Mouse (Mus musculus) hindbrain, embryonic 14.5 days (tissue): ENCODE measurements around the gene C5ar1. TPM values are rescaled to one million over a fixed set of nuclear protein-coding genes. Genes with fewer than 3 reads are reported as not detected.
"Not testable (repeated sequence)": the region's sequence is repeated elsewhere in the genome, so short reads cannot be mapped to it uniquely, and the experiment has no call there.

Experiments
- ATAC-seq: fragments of 200-750 bp; cut with Nextera tagmentation; 2 replicates; pipeline ENCODE4 v1.8.0; 2017; ENCODE audit warnings: moderate number of reproducible peaks, mild to moderate bottlenecking, moderate TSS enrichment, moderate library complexity; ENCODE audit not compliant: low FRiP score
- DNase-seq: peaks from one replicate; pipeline ENCODE4 v3.0.0-alpha.2; 2015; ENCODE audit warnings: low spot score
- H3K27ac ChIP-seq: fragments of 300-500 bp; sonication (generic); 2 replicates; pipeline ENCODE4 v1.5.1; 2014; ENCODE audit warnings: mild to moderate bottlenecking, moderate library complexity
- H3K27me3 ChIP-seq: fragments of 300-500 bp; sonication (generic); 2 replicates; pipeline ENCODE4 v1.6.1; 2014; ENCODE audit warnings: mild to moderate bottlenecking, low read length, mixed read lengths; ENCODE audit not compliant: control insufficient read depth, insufficient read depth
- H3K36me3 ChIP-seq: fragments of 300-500 bp; sonication (generic); replicated peaks from 2 replicates; pipeline ENCODE4 v1.6.1; 2014; ENCODE audit not compliant: control insufficient read depth, insufficient read depth
- H3K4me1 ChIP-seq: fragments of 300-500 bp; sonication (generic); replicated peaks from 2 replicates; pipeline ENCODE4 v1.6.1; 2014; ENCODE audit warnings: antibody characterized with exemption, low read length, mixed read lengths; ENCODE audit not compliant: control insufficient read depth, insufficient read depth
- H3K4me2 ChIP-seq: fragments of 300-500 bp; sonication (generic); replicated peaks from 2 replicates; pipeline ENCODE4 v1.6.1; 2014; ENCODE audit warnings: mild to moderate bottlenecking, moderate library complexity
- H3K4me3 ChIP-seq: fragments of 300-500 bp; sonication (generic); replicated peaks from 2 replicates; pipeline ENCODE4 v1.5.1; 2014; ENCODE audit warnings: mild to moderate bottlenecking, low read length
- H3K9ac ChIP-seq: fragments of 300-500 bp; sonication (generic); 2 replicates; pipeline ENCODE4 v1.6.1; 2014
- H3K9me3 ChIP-seq: fragments of 300-500 bp; sonication (generic); 2 replicates; pipeline ENCODE4 v1.6.1; 2016; ENCODE audit warnings: low read length; ENCODE audit not compliant: control insufficient read depth
- WGBS: fragments of 180-500 bp; shearing (Covaris S2); extraction: QIAGEN DNeasy Blood & Tissue Kit; methylation state at CpG from one replicate; pipeline ENCODE4 v1.1.7; 2014; 5-methylcytosine and 5-hydroxymethylcytosine counted together
- polyA plus RNA-seq: library from polyadenylated mRNA; unstranded; fragments of >200 nt; fragmentation: Nextera tagmentation; extraction: Ambion mirVana; gene quantifications from 2 replicates; pipeline ENCODE4 v1.2.1, GENCODE M21; 2014

C5ar1 gene
- polyA plus RNA-seq, 1 experiment from 2014 or later: 2.1 TPM

DNA sequence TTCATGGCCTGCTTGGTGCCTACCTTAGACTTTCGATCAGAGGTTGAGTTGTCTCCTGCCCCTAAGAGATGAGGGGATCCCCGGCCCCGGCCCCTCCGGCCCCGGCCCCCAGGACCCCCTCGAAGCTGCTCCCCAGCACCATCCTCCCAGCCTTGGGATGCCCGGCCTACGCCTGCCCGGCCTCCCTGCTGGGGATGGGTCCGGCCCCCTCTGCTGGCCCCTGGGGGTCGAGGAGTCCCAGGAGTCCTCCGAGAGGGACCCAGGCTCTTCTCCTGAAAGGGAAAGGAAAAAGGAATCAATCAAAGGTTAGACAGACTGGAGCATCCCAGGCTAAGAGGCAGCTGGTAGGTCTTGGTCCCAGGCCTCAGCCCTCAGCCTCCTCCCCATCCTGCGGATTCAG, 23.0 kb upstream of the C5ar1 start:
- H3K27me3 ChIP-seq: no peaks in the 10 kb centered on the region
- no peak for DNase-seq
- H3K4me3 ChIP-seq: no peak overlapping the region
- no peaks in the 10 kb centered on the region for H3K9me3 ChIP-seq
- peaks cover 61% of the 10 kb centered on the region for H3K36me3 ChIP-seq
- H3K4me2 ChIP-seq: no peak overlapping the region
- ATAC-seq: no peak
- WGBS: 87% methylated on average over 13 of the region's 13 CpGs
- no peak overlapping the region for H3K9ac ChIP-seq
- H3K4me1 ChIP-seq: peaks cover 8% of the 10 kb centered on the region
- no peak overlapping the region for H3K27ac ChIP-seq

DNA sequence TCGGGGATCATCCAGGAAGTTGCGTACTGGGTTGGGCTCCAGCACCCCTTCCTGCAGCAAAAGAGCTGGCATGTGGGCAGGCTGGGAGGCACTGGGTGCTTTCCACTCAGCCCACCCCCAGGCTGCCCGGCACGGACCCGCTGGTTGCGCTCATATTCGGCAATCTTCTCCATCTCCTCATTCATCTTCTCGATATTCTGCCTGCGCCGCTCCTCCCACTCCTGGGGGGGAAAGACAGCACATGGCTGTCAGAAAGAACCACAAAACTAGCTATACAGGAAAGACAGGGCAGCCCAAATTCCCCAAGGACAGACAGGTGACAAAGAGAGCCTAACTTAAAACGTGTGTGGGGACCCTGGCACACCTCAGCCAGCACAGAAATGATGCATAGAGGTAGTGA, 21.4 kb upstream of the C5ar1 start:
- H3K4me2 ChIP-seq: no peak overlapping the region
- no peak overlapping the region for H3K4me3 ChIP-seq
- 90% methylated on average over 11 of the region's 11 CpGs for WGBS
- H3K27me3 ChIP-seq: no peaks in the 10 kb centered on the region
- H3K9me3 ChIP-seq: no peaks in the 10 kb centered on the region
- no peak overlapping the region for H3K9ac ChIP-seq
- DNase-seq (no peak), ATAC-seq (no peak)
- H3K27ac ChIP-seq: no peak overlapping the region
- H3K4me1 ChIP-seq: peaks cover 6% of the 10 kb centered on the region
- H3K36me3 ChIP-seq: peaks cover 77% of the 10 kb centered on the region

GRCm38 (mm10) chr7:16274922-16275890, 15.9 kb upstream of the C5ar1 start:
- H3K4me2 ChIP-seq: no peak overlapping the region
- no peaks in the 10 kb centered on the region for H3K27me3 ChIP-seq
- H3K4me3 ChIP-seq: no peak overlapping the region
- no peaks in the 10 kb centered on the region for H3K9me3 ChIP-seq
- no peak overlapping the region for H3K9ac ChIP-seq
- peaks cover 47% of the 10 kb centered on the region for H3K36me3 ChIP-seq
- no peak for DNase-seq
- no peak overlapping the region for H3K27ac ChIP-seq
- peaks cover 25% of the 10 kb centered on the region for H3K4me1 ChIP-seq
- no peak for ATAC-seq
- WGBS: 90% methylated on average over 10 of the region's 10 CpGs

GRCm38 (mm10) chr7:16273766-16274140, 14.4 kb upstream of the C5ar1 start:
- Histone ChIP-seq H3K9me3 (no peaks in the 10 kb centered on the region), H3K4me1 (peaks cover 25% of the 10 kb centered on the region), H3K9ac (peak overlapping the region; percentile 92), H3K27ac (peak overlapping the region; percentile 95), H3K4me2 (peak overlapping the region; percentile 87), H3K4me3 (peak overlapping the region; percentile 89), H3K36me3 (peaks cover 35% of the 10 kb centered on the region), H3K27me3 (no peaks in the 10 kb centered on the region)
- 0% methylated on average over 18 of the region's 18 CpGs for WGBS
- DNase-seq (peak; percentile 62), ATAC-seq (peak; percentile 67)

GRCm38 (mm10) chr7:16273081-16273765, 13.9 kb upstream of the C5ar1 start, which contains the start of gene Inafm1:
Inafm1 (minus strand) TSS chr7:16273617.
- Histone ChIP-seq H3K27ac (peak within 1 kb of the TSS; percentile 95), H3K36me3 (peaks cover 33% of the 10 kb centered on the region), H3K4me2 (peak within 1 kb of the TSS; percentile 87), H3K4me1 (peaks cover 25% of the 10 kb centered on the region), H3K27me3 (no peaks in the 10 kb centered on the region), H3K9me3 (no peaks in the 10 kb centered on the region), H3K9ac (peak within 1 kb of the TSS; percentile 92), H3K4me3 (peak within 1 kb of the TSS; percentile 89)
- WGBS: under 1% methylated on average over 46 of the region's 49 CpGs
- ATAC-seq (peak; percentile 86), DNase-seq (peak; percentile 89)

- Histone ChIP-seq H3K4me3 (peak overlapping the region; percentile 89), H3K36me3 (peaks cover 27% of the 10 kb centered on the region), H3K4me2 (peak overlapping the region; percentile 87), H3K4me1 (peaks cover 25% of the 10 kb centered on the region), H3K9me3 (no peaks in the 10 kb centered on the region), H3K9ac (peak overlapping the region; percentile 92), H3K27me3 (no peaks in the 10 kb centered on the region), H3K27ac (peak overlapping the region; percentile 95)
- ATAC-seq: peak; percentile 72
- WGBS: under 1% methylated on average over 42 of the region's 46 CpGs
- DNase-seq: peak; percentile 70
Measured at GRCm38 (mm10) chr7:16272681-16273080, 13.3 kb upstream of the C5ar1 start.

DNA sequence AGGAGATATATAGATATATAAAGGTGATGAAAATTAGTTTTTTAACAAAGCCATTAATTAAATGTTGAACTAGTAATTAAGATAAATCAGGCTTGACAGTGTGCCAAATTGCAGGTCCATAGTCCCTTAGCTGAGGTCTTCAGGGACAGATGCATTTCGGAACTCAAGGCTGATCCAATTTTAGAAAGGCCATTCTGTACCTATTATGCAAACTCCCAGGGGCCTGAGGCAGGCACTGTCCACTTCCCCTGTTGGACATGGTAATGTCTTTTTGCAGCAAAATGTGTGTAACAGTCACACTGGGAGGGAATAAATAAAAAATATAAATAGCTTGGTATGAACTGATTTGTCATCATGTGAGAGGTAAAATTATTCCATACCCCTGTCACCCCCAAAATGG, 11.8 kb upstream of the C5ar1 start:
- Histone ChIP-seq H3K4me3 (peak overlapping the region; percentile 89; the same call in 1 of the 2 replicates), H3K27ac (no peak overlapping the region), H3K27me3 (no peaks in the 10 kb centered on the region), H3K9me3 (no peaks in the 10 kb centered on the region), H3K9ac (peak overlapping the region; percentile 92; the same call in 1 of the 2 replicates), H3K4me1 (peaks cover 25% of the 10 kb centered on the region), H3K36me3 (peaks cover 12% of the 10 kb centered on the region), H3K4me2 (peak overlapping the region; percentile 87)
- DNase-seq (no peak), ATAC-seq (no peak)
- 27% methylated on average over 1 of the region's 1 CpGs for WGBS

DNA sequence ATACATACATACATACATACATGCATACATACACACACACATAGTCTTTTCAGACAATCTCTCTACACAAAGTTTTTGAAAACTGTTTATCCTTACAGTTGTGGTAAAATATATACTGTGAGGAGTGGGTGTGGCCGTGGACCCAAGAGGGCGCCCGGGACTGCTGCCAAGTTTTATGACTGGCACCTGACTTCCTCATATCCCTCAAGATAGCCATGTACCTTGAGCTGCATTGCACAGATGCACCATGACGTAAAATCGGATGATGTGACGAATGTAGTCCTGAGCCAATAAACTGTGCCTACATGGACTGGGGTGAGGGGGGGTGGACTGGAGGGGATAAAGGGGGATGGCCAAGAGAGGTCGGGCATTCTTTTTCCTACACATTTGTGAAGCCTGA, 7.3 kb upstream of the C5ar1 start:
- DNase-seq, H3K4me3 ChIP-seq, H3K4me2 ChIP-seq, H3K27ac ChIP-seq, ATAC-seq, H3K27me3 ChIP-seq, H3K9me3 ChIP-seq, H3K36me3 ChIP-seq, H3K9ac ChIP-seq: not testable (repeated sequence)
- 91% methylated on average over 7 of the region's 7 CpGs for WGBS
- H3K4me1 ChIP-seq: peaks cover 12% of the 10 kb centered on the region

- Histone ChIP-seq H3K27me3 (no peaks in the 10 kb centered on the region), H3K4me1 (0 out of 2 replicates have a peak, but pooled peaks cover 6% of the 10 kb centered on the region), H3K36me3 (no peaks in the 10 kb centered on the region), H3K9me3 (peaks cover 8% of the 10 kb centered on the region; the same call in 1 of the 2 replicates), H3K4me3 (no peak overlapping the region), H3K27ac (no peak overlapping the region), H3K9ac (no peak overlapping the region), H3K4me2 (no peak overlapping the region)
- WGBS: 89% methylated on average over 11 of the region's 11 CpGs
- no peak for DNase-seq
- no peak for ATAC-seq
Measured at GRCm38 (mm10) chr7:16265856-16266255, 6.5 kb upstream of the C5ar1 start.
